Mouse (Mus musculus) embryonic facial prominence, embryonic 14.5 days (tissue): ENCODE measurements around the gene Coa3. TPM values are rescaled to one million over a fixed set of nuclear protein-coding genes. Genes with fewer than 3 reads are reported as not detected.
A peak's percentile ranks its signal among the peaks of the same experiment; 100 is the strongest.

Experiments
- ATAC-seq: fragments of 200-750 bp; cut with Nextera tagmentation; 2 replicates; pipeline ENCODE4 v1.8.0; 2017; ENCODE audit warnings: low read depth, moderate number of reproducible peaks, moderate TSS enrichment
- DNase-seq: peaks from one replicate; pipeline ENCODE4 v3.0.0-alpha.2; 2015; ENCODE audit warnings: low spot score
- H3K27ac ChIP-seq: fragments of 300-500 bp; sonication (generic); replicated peaks from 2 replicates; pipeline ENCODE4 v1.5.1; 2014; ENCODE audit warnings: low read depth, mild to moderate bottlenecking, low read length, moderate library complexity
- H3K27me3 ChIP-seq: fragments of 300-500 bp; sonication (generic); replicated peaks from 2 replicates; pipeline ENCODE4 v1.6.1; 2014; ENCODE audit warnings: low read length; ENCODE audit not compliant: control insufficient read depth, insufficient read depth
- H3K36me3 ChIP-seq: fragments of 300-500 bp; sonication (generic); 2 replicates; pipeline ENCODE4 v1.6.1; 2014; ENCODE audit warnings: low read length, mixed read lengths; ENCODE audit not compliant: control insufficient read depth, insufficient read depth
- H3K4me1 ChIP-seq: fragments of 300-500 bp; sonication (generic); 2 replicates; pipeline ENCODE4 v1.6.1; 2014; ENCODE audit warnings: antibody characterized with exemption, low read length; ENCODE audit not compliant: control insufficient read depth, insufficient read depth
- H3K4me2 ChIP-seq: fragments of 300-500 bp; sonication (generic); 2 replicates; pipeline ENCODE4 v1.6.1; 2014; ENCODE audit warnings: low read depth, mild to moderate bottlenecking, low read length, moderate library complexity, mixed read lengths
- H3K4me3 ChIP-seq: fragments of 300-500 bp; sonication (generic); 2 replicates; pipeline ENCODE4 v1.5.1; 2014; ENCODE audit warnings: low read depth, mild to moderate bottlenecking, low read length
- H3K9ac ChIP-seq: fragments of 300-500 bp; sonication (generic); 2 replicates; pipeline ENCODE4 v1.6.1; 2014; ENCODE audit warnings: low read depth, mild to moderate bottlenecking, low read length, moderate library complexity, mixed read lengths
- H3K9me3 ChIP-seq: fragments of 300-500 bp; sonication (generic); 2 replicates; pipeline ENCODE4 v1.6.1; 2016; ENCODE audit warnings: low read length; ENCODE audit not compliant: control insufficient read depth
- WGBS: fragments of 180-500 bp; shearing (Covaris S2); extraction: QIAGEN DNeasy Blood & Tissue Kit; methylation state at CpG from one replicate; pipeline ENCODE4 v1.1.7; 2014; 5-methylcytosine and 5-hydroxymethylcytosine counted together
- polyA plus RNA-seq: library from polyadenylated mRNA; unstranded; fragments of >200 nt; fragmentation: Nextera tagmentation; extraction: Ambion mirVana; gene quantifications from 2 replicates; pipeline ENCODE4 v1.2.1, GENCODE M21; 2014

Coa3 gene
- polyA plus RNA-seq, 1 experiment from 2014 or later, result 180 TPM

GRCm38 (mm10) chr11:101315082-101315650 lies 36.3 kb upstream of the Coa3 start:
- no peaks in the 10 kb centered on the region for H3K27me3 ChIP-seq
- H3K9ac ChIP-seq, result peak overlapping the region; percentile 87
- H3K9me3 ChIP-seq, result no peaks in the 10 kb centered on the region
- DNase-seq (no peak), ATAC-seq (no peak)
- H3K4me1 ChIP-seq, result peaks cover 5% of the 10 kb centered on the region; the same call in 1 of the 2 replicates
- peaks cover 25% of the 10 kb centered on the region for H3K36me3 ChIP-seq
- WGBS, result 82% methylated on average over 8 of the region's 8 CpGs
- peak overlapping the region; percentile 96 for H3K4me3 ChIP-seq
- H3K4me2 ChIP-seq, result peak overlapping the region; percentile 90
- peak overlapping the region; percentile 82 for H3K27ac ChIP-seq

- DNase-seq, result no peak
- no peak overlapping the region for H3K4me2 ChIP-seq
- WGBS, result 93% methylated on average over 1 of the region's 1 CpGs
- H3K9ac ChIP-seq, result no peak overlapping the region
- ATAC-seq, result no peak
- no peaks in the 10 kb centered on the region for H3K9me3 ChIP-seq
- H3K27ac ChIP-seq, result no peak overlapping the region
- no peak overlapping the region for H3K4me3 ChIP-seq
- no peaks in the 10 kb centered on the region for H3K27me3 ChIP-seq
- peaks cover 5% of the 10 kb centered on the region; the same call in 1 of the 2 replicates for H3K4me1 ChIP-seq
- H3K36me3 ChIP-seq, result peaks cover 19% of the 10 kb centered on the region
Observed at GRCm38 (mm10) chr11:101314567-101314966, 35.7 kb upstream of the Coa3 start.

DNA sequence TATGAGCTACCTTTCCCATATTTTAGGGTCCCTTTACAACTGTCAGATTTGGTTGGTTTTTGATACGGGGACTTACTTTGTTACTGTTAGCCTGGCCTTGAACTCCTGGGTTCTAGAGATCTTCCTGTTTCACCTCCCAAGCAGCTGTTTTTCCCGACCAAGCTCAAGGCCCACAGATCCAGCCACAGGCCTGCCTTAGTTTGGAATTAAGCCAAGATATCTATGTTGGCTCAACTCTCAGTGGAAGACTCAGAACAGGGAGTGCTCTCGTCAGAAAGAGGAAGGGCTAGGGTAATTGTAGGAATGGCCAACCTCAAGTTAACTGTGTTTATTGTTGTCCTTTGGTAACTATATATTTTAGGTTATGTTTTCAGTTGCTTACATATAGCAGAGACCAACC lies 33.2 kb upstream of the Coa3 start:
- H3K9ac ChIP-seq, result no peak overlapping the region
- 68% methylated on average over 3 of the region's 3 CpGs for WGBS
- no peak for ATAC-seq

DNA sequence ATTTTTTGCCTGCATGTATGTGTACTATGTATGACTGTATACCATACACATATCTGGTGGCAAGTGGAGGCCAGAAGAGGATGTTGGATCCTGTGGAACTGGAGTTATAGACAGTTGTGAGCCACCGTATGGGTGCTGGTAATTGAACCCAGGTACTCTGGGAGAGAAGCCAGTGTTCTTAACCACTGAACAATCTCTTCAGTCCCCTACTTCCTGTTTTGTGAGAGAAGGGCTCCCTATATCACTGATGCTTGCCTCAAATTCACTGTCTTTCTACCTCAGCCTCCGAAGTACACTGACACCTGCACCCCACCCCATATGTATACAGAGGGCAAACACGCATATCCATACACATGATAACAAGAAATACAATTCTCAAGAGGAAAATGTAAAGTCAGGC lies 32.2 kb upstream of the Coa3 start:
- Histone ChIP-seq H3K27ac (no peak overlapping the region), H3K27me3 (no peaks in the 10 kb centered on the region; the same call in 1 of the 2 replicates), H3K9ac (no peak overlapping the region), H3K9me3 (no peaks in the 10 kb centered on the region), H3K4me2 (no peak overlapping the region), H3K36me3 (no peaks in the 10 kb centered on the region), H3K4me3 (no peak overlapping the region), H3K4me1 (no peaks in the 10 kb centered on the region)
- ATAC-seq (no peak), DNase-seq (no peak)
- WGBS, result 83% methylated on average over 3 of the region's 3 CpGs

More for the DNA sequence above, 33.2 kb upstream of the Coa3 start:
- no peak overlapping the region for H3K4me2 ChIP-seq
- H3K9me3 ChIP-seq, result no peaks in the 10 kb centered on the region
- no peaks in the 10 kb centered on the region for H3K36me3 ChIP-seq
- no peaks in the 10 kb centered on the region; the same call in 1 of the 2 replicates for H3K27me3 ChIP-seq
- H3K4me3 ChIP-seq, result no peak overlapping the region
- H3K27ac ChIP-seq, result no peak overlapping the region
- no peak for DNase-seq
- H3K4me1 ChIP-seq, result peaks cover 4% of the 10 kb centered on the region; the same call in 1 of the 2 replicates

GRCm38 (mm10) chr11:101307744-101308143 lies 28.8 kb upstream of the Coa3 start:
- H3K4me1 ChIP-seq, result no peaks in the 10 kb centered on the region
- no peak overlapping the region for H3K27ac ChIP-seq
- H3K27me3 ChIP-seq, result no peaks in the 10 kb centered on the region; the same call in 1 of the 2 replicates
- H3K9ac ChIP-seq, result no peak overlapping the region
- ATAC-seq (no peak), DNase-seq (no peak)
- no peak overlapping the region for H3K4me2 ChIP-seq
- H3K9me3 ChIP-seq, result no peaks in the 10 kb centered on the region
- no peak overlapping the region for H3K4me3 ChIP-seq
- H3K36me3 ChIP-seq, result no peaks in the 10 kb centered on the region
- 37% methylated on average over 5 of the region's 5 CpGs for WGBS

GRCm38 (mm10) chr11:101302004-101302798 lies 23.3 kb upstream of the Coa3 start, which contains the start of gene Becn1:
Gene Becn1, minus strand, starts transcription at chr11:101302286.
- WGBS, result 7% methylated on average over 30 of the region's 39 CpGs
- peak; percentile 95 for ATAC-seq
- peak within 1 kb of the TSS; percentile 82 for H3K4me3 ChIP-seq
- no peaks in the 10 kb centered on the region for H3K27me3 ChIP-seq
- H3K4me2 ChIP-seq, result peak within 1 kb of the TSS; percentile 92
- peak; percentile 98 for DNase-seq
- peak within 1 kb of the TSS; percentile 52; the same call in 1 of the 2 replicates for H3K27ac ChIP-seq
- H3K9ac ChIP-seq, result peak within 1 kb of the TSS; percentile 87
- peaks cover 10% of the 10 kb centered on the region for H3K4me1 ChIP-seq
- H3K9me3 ChIP-seq, result no peaks in the 10 kb centered on the region
- H3K36me3 ChIP-seq, result peaks cover 22% of the 10 kb centered on the region

DNA sequence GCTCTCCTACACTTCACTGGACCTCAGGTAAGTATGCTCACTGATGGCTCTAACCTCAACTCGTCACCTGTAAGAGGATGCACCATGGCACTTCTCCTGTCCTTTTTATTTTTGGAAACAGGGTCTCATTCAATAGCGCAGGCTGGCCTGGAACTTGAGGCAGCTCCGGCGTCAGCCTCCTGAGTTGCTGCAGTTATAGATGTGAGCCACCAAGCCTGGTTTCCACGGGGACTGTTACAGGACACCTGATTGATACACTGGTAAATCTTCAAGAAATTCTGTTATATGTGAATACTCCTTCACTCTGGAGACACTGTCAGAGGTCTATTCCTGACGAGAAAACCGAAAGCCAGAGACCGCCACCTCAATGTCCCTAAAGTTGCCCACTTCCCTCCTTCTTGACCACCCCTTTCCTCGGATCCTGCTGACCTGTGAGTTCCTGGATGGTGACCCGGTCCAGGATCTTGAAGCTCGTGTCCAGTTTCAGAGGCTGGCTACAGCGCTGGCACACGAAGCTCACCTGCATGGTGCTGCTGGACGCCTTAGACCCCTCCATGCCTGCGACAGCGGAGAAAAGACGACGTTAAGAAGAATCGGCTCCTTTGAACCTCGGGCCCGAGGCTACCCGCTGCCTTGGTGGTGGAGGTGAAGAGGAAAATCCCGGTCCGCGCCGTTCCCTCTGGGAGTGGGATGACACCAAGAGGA lies 22.5 kb upstream of the Coa3 start:
- Histone ChIP-seq H3K4me2 (peak overlapping the region; percentile 92), H3K4me1 (peaks cover 10% of the 10 kb centered on the region), H3K27me3 (no peaks in the 10 kb centered on the region), H3K4me3 (peak overlapping the region; percentile 82), H3K36me3 (peaks cover 25% of the 10 kb centered on the region), H3K27ac (peak overlapping the region; percentile 52; the same call in 1 of the 2 replicates), H3K9ac (peak overlapping the region; percentile 87), H3K9me3 (no peaks in the 10 kb centered on the region)
- DNase-seq, result no peak
- no peak; the same call in 1 of the 2 replicates for ATAC-seq
- WGBS, result 14% methylated on average over 24 of the region's 26 CpGs

DNA sequence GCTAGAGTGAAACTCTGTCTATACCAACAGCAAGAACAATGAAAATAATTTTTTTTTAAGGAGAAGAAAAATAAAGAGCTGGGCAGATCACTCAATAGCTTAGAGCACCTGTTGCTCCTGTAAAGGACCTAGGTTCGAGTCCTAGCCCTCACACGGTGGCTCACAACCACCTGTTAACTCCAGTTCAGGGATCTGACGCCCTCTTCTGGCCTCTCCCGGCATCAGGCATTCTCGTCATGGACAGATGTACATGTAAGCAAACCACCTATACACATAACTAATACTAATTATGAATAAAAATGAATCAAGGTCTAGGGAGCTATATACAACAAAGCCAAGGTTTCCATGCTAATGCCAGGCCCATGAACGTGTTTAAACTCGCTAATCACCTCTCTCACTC lies 22.0 kb upstream of the Coa3 start:
- ATAC-seq (no peak), DNase-seq (no peak)
- Histone ChIP-seq H3K36me3 (peaks cover 29% of the 10 kb centered on the region), H3K4me2 (peak overlapping the region; percentile 92), H3K4me1 (peaks cover 10% of the 10 kb centered on the region), H3K9ac (peak overlapping the region; percentile 87; the same call in 1 of the 2 replicates), H3K9me3 (no peaks in the 10 kb centered on the region), H3K27ac (no peak overlapping the region), H3K27me3 (no peaks in the 10 kb centered on the region), H3K4me3 (peak overlapping the region; percentile 82)
- 63% methylated on average over 7 of the region's 7 CpGs for WGBS
